Mouse (Mus musculus) left cerebral cortex, adult 2 months (tissue): ENCODE measurements around the gene Myh13. TPM values are rescaled to one million over a fixed set of nuclear protein-coding genes. Genes with fewer than 3 reads are reported as not detected.

Source experiments
- DNase-seq, 2 experiments: peaks; one replicate each; pipeline ENCODE4 v3.0.0; 2021 to 2022; ENCODE audit warnings: low spot score in 2 of 2, mixed read lengths in 1 of 2; ENCODE audit errors: extremely low spot score in 1 of 2
- H3K27ac ChIP-seq: fragments of 200-600 bp; 2 replicates; pipeline ENCODE4 v1.8.1; 2022
- H3K4me3 ChIP-seq: fragments of 200-600 bp; 2 replicates; pipeline ENCODE4 v1.8.1; 2022
- CTCF ChIP-seq: fragments of 200-600 bp; IDR thresholded peaks from 2 replicates; pipeline ENCODE4 v1.8.1; 2022; ENCODE audit warnings: antibody characterized with exemption, mild to moderate bottlenecking, moderate library complexity
- intact Hi-C: fragments of 180-260 bp; cut with DNase I; formaldehyde crosslinking; loops from one replicate; pipeline ENCODE4 v1.15.1; 2025
- long read RNA-seq, 2 experiments: library from polyadenylated mRNA; stranded (forward); transcript quantifications; one replicate each; pipeline ENCODE4 v2.0.0; 2021; ENCODE audit warnings: borderline mapping rate in 2 of 2
- total RNA-seq, 2 experiments: library from RNA; stranded (reverse); gene quantifications; 2 replicates each; pipeline ENCODE4 v1.2.3; 2021

Gene Myh13
- total RNA-seq: under 1 TPM; 0.18 to 0.51 TPM
- long read RNA-seq, experiment 1: 0 reads
- long read RNA-seq, experiment 2: 0 reads

GRCm38 (mm10) chr11:67321358-67321757, at the start of gene Myh13:
Myh13 (plus strand) TSS chr11:67321658.
- intact Hi-C loops: no loop called here
- no peak for DNase-seq
- H3K4me3 ChIP-seq: no peak within 1 kb of the TSS
- no peak for TF ChIP-seq CTCF
- H3K27ac ChIP-seq: no peak within 1 kb of the TSS

GRCm38 (mm10) chr11:67276601-67277174, 44.8 kb upstream of the Myh13 start, which contains the start of gene Myh8:
Myh8 (plus strand) TSS chr11:67277124.
- Histone ChIP-seq H3K4me3 (no peak within 1 kb of the TSS), H3K27ac (no peak within 1 kb of the TSS)
- TF ChIP-seq CTCF: no peak
- intact Hi-C loops: no loop called here
- no peak for DNase-seq

GRCm38 (mm10) chr11:67293440-67293839, 28.0 kb upstream of the Myh13 start:
- Histone ChIP-seq H3K4me3 (no peak overlapping the region), H3K27ac (no peak overlapping the region)
- no peak for DNase-seq
- no peak for TF ChIP-seq CTCF
- intact Hi-C loops: loop anchor here (5.0 kb wide), 1 partner anchor 176 kb away; no protein-coding TSS in a partner anchor

GRCm38 (mm10) chr11:67313733-67314452, 7.6 kb upstream of the Myh13 start:
- DNase-seq: no peak
- no peak overlapping the region for H3K4me3 ChIP-seq
- H3K27ac ChIP-seq: no peak overlapping the region
- intact Hi-C loops: no loop called here
- no peak for TF ChIP-seq CTCF

GRCm38 (mm10) chr11:67326536-67326935, 5.1 kb downstream of the Myh13 start:
- TF ChIP-seq CTCF: no peak
- H3K4me3 ChIP-seq: no peak overlapping the region
- no peak overlapping the region for H3K27ac ChIP-seq
- intact Hi-C loops: no loop called here
- no peak for DNase-seq

- H3K27ac ChIP-seq: no peak overlapping the region
- DNase-seq: no peak
- TF ChIP-seq CTCF: no peak
- H3K4me3 ChIP-seq: no peak overlapping the region
- intact Hi-C loops: no loop called here
Observed at GRCm38 (mm10) chr11:67344556-67344955, 23.1 kb downstream of the Myh13 start.

GRCm38 (mm10) chr11:67345186-67345855, 23.9 kb downstream of the Myh13 start:
- intact Hi-C loops: no loop called here
- no peak for TF ChIP-seq CTCF
- DNase-seq: no peak

GRCm38 (mm10) chr11:67345856-67346236, 24.4 kb downstream of the Myh13 start:
- H3K27ac ChIP-seq: no peak overlapping the region
- intact Hi-C loops: no loop called here
- no peak for DNase-seq
- TF ChIP-seq CTCF: no peak
- no peak overlapping the region for H3K4me3 ChIP-seq

More at GRCm38 (mm10) chr11:67345186-67345855, 23.9 kb downstream of the Myh13 start:
- Histone ChIP-seq H3K27ac (no peak overlapping the region), H3K4me3 (no peak overlapping the region)

- peak; percentile 96 for TF ChIP-seq CTCF
- intact Hi-C loops: loop anchor here (1.0 to 5.0 kb wide), 2 partner anchors 113 to 238 kb away; partner anchors contain the start of gene Myh4
- H3K27ac ChIP-seq: no peak overlapping the region
Observed at GRCm38 (mm10) chr11:67350153-67350768, 28.8 kb downstream of the Myh13 start.

GRCm38 (mm10) chr11:67353011-67353410, 31.6 kb downstream of the Myh13 start:
- no peak overlapping the region for H3K27ac ChIP-seq
- H3K4me3 ChIP-seq: no peak overlapping the region
- TF ChIP-seq CTCF: peak; percentile 6; the same call in 1 of the 2 replicates
- intact Hi-C loops: loop anchor here (5.0 kb wide), 1 partner anchor 116 kb away; the partner anchor contains the start of gene Myh4
- DNase-seq: no peak

More at GRCm38 (mm10) chr11:67350153-67350768, 28.8 kb downstream of the Myh13 start:
- peak; percentile 73 to 83 for DNase-seq
- H3K4me3 ChIP-seq: no peak overlapping the region

- H3K27ac ChIP-seq: no peak overlapping the region
- intact Hi-C loops: no loop called here
- no peak overlapping the region for H3K4me3 ChIP-seq
- TF ChIP-seq CTCF: no peak
- DNase-seq: no peak
Observed at GRCm38 (mm10) chr11:67358031-67358430, 36.6 kb downstream of the Myh13 start.

- H3K27ac ChIP-seq: no peak overlapping the region
- no peak for TF ChIP-seq CTCF
- intact Hi-C loops: no loop called here
- DNase-seq: no peak
- H3K4me3 ChIP-seq: no peak overlapping the region
Observed at GRCm38 (mm10) chr11:67362236-67362635, 40.8 kb downstream of the Myh13 start.
